Mouse (Mus musculus) liver, embryonic 14.5 days (tissue): ENCODE results near the gene Nfe2l1. TPM values are rescaled to one million over a fixed set of nuclear protein-coding genes. Genes with fewer than 3 reads are reported as not detected.
"Not testable (repeated sequence)": the region's sequence is repeated elsewhere in the genome, so short reads cannot be mapped to it uniquely, and the experiment has no call there.

Experiments used
- ATAC-seq: fragments of 200-750 bp; cut with Nextera tagmentation; 2 replicates; pipeline ENCODE4 v1.8.0; 2017; ENCODE audit warnings: moderate number of reproducible peaks, mild to moderate bottlenecking, moderate library complexity; ENCODE audit not compliant: insufficient read depth
- DNase-seq, 3 experiments: peaks; one replicate each; pipeline ENCODE4 v3.0.0-alpha.2; 2012 to 2013; ENCODE audit warnings: low read depth in 3 of 3, low spot score in 3 of 3
- H3K27ac ChIP-seq: fragments of 300-500 bp; sonication (generic); 2 replicates; pipeline ENCODE4 v1.5.1; 2014; ENCODE audit warnings: moderate library complexity, mild to moderate bottlenecking, control low read depth, inconsistent platforms
- H3K27me3 ChIP-seq: fragments of 300-500 bp; sonication (generic); 2 replicates; pipeline ENCODE4 v1.6.1; 2014; ENCODE audit warnings: mild to moderate bottlenecking, low read length, moderate library complexity; ENCODE audit not compliant: control insufficient read depth, insufficient read depth
- H3K36me3 ChIP-seq: fragments of 300-500 bp; sonication (generic); replicated peaks from 2 replicates; pipeline ENCODE4 v1.6.1; 2014; ENCODE audit warnings: low read depth; ENCODE audit not compliant: control insufficient read depth, insufficient read depth
- H3K4me1 ChIP-seq, 2 experiments: fragments of 200-500 bp in 1 of 2; fragments of 300-500 bp in 1 of 2; sonication (generic) in 1 of 2; replicated peaks; 2 replicates each; pipeline ENCODE4 v1.6.1; 2012 to 2014; ENCODE audit warnings: antibody characterized with exemption in 1 of 2, inconsistent platforms in 1 of 2, low read length in 1 of 2; ENCODE audit not compliant: control insufficient read depth in 2 of 2, insufficient read depth in 2 of 2
- H3K4me2 ChIP-seq: fragments of 300-500 bp; sonication (generic); 2 replicates; pipeline ENCODE4 v1.6.1; 2014; ENCODE audit warnings: low read depth, mild to moderate bottlenecking, control low read depth, moderate library complexity
- H3K4me3 ChIP-seq, 2 experiments: fragments of 200-500 bp in 1 of 2; fragments of 300-500 bp in 1 of 2; sonication (generic) in 1 of 2; 2 replicates each; pipeline ENCODE4 v1.5.1; 2012 to 2014; ENCODE audit warnings: low read depth in 2 of 2, low read length in 2 of 2, mild to moderate bottlenecking in 2 of 2, control low read depth in 1 of 2, inconsistent platforms in 1 of 2, moderate library complexity in 1 of 2; ENCODE audit not compliant: insufficient read depth in 1 of 2
- H3K9ac ChIP-seq: fragments of 300-500 bp; sonication (generic); replicated peaks from 2 replicates; pipeline ENCODE4 v1.6.1; 2014; ENCODE audit warnings: mild to moderate bottlenecking, control low read depth, moderate library complexity
- H3K9me3 ChIP-seq: fragments of 300-500 bp; sonication (generic); 2 replicates; pipeline ENCODE4 v1.6.1; 2016; ENCODE audit warnings: low read length, mixed read lengths; ENCODE audit not compliant: control insufficient read depth
- CTCF ChIP-seq: IDR thresholded peaks from 2 replicates; pipeline ENCODE4 v1.5.1; 2016; ENCODE audit warnings: antibody characterized with exemption, low read depth, control low read depth
- EP300 ChIP-seq: IDR thresholded peaks from 2 replicates; pipeline ENCODE4 v1.6.1; 2016; ENCODE audit warnings: antibody characterized with exemption, low read depth
- WGBS: fragments of 180-500 bp; shearing (Covaris S2); extraction: QIAGEN DNeasy Blood & Tissue Kit; methylation state at CpG from one replicate; pipeline ENCODE4 v1.1.7; 2014; ENCODE audit not compliant: insufficient replicate concordance; 5-methylcytosine and 5-hydroxymethylcytosine counted together
- polyA plus RNA-seq, 2 experiments: library from polyadenylated mRNA; depleted of rRNA in 1 of 2; stranded (reverse) in 1 of 2; unstranded in 1 of 2; fragments of >200 nt; fragmentation: Nextera tagmentation in 1 of 2; extraction: Ambion mirVana in 1 of 2; gene quantifications; 2 replicates each; pipeline versions ENCODE4 v1.2.1 to v1.2.3; 2012 to 2014

The Nfe2l1 gene
- polyA plus RNA-seq, 2 experiments, result 9.6 to 15.2 TPM

GRCm38 (mm10) chr11:96815895-96816294, 13.9 kb downstream of the Nfe2l1 start:
- no peak overlapping the region for H3K27ac ChIP-seq
- no peak overlapping the region for H3K4me3 ChIP-seq
- TF ChIP-seq CTCF (no peak), EP300 (no peak)
- peaks cover 41% of the 10 kb centered on the region for H3K36me3 ChIP-seq
- 83% methylated on average over 2 of the region's 2 CpGs for WGBS
- no peaks in the 10 kb centered on the region for H3K4me1 ChIP-seq
- no peak overlapping the region for H3K9ac ChIP-seq
- DNase-seq, result no peak
- no peaks in the 10 kb centered on the region for H3K9me3 ChIP-seq
- no peak for ATAC-seq
- H3K27me3 ChIP-seq, result no peaks in the 10 kb centered on the region
- no peak overlapping the region for H3K4me2 ChIP-seq

DNA sequence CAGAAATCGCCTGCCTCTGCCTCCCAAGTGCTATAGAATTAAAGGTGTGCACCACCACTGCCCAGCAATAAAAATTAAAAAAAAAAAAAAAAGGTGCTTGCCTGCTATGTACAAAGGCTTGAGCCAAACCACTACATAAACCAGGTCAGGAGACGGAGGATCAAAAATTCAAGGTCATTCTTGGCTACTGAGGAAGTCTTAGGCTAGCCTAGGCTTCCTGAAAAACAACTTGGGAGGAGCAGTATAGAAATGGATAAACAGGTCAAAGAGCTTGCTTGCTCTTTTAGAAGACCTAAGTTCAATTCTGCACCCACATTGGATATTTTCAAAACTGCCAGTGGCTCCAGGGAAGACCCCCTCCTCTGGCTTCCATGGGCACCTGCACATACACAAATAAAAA, 15.3 kb downstream of the Nfe2l1 start:
- TF ChIP-seq EP300 (no peak), CTCF (no peak)
- H3K4me1 ChIP-seq, result no peaks in the 10 kb centered on the region
- H3K9me3 ChIP-seq, result no peaks in the 10 kb centered on the region
- H3K9ac ChIP-seq, result no peak overlapping the region
- no peak overlapping the region for H3K27ac ChIP-seq
- no peaks in the 10 kb centered on the region for H3K27me3 ChIP-seq
- DNase-seq (no peak), ATAC-seq (no peak)
- no peak overlapping the region for H3K4me3 ChIP-seq
- H3K36me3 ChIP-seq, result peaks cover 34% of the 10 kb centered on the region
- no peak overlapping the region for H3K4me2 ChIP-seq
- WGBS, result 81% methylated on average over 2 of the region's 2 CpGs

GRCm38 (mm10) chr11:96813920-96814319, 15.8 kb downstream of the Nfe2l1 start:
- Histone ChIP-seq H3K27ac (no peak overlapping the region), H3K9me3 (no peaks in the 10 kb centered on the region), H3K4me2 (no peak overlapping the region), H3K9ac (no peak overlapping the region), H3K36me3 (peaks cover 29% of the 10 kb centered on the region), H3K27me3 (no peaks in the 10 kb centered on the region), H3K4me3 (no peak overlapping the region), H3K4me1 (no peaks in the 10 kb centered on the region)
- TF ChIP-seq CTCF (no peak), EP300 (no peak)
- DNase-seq, result no peak
- WGBS, result 85% methylated on average over 5 of the region's 5 CpGs
- no peak for ATAC-seq

GRCm38 (mm10) chr11:96813455-96813854, 16.3 kb downstream of the Nfe2l1 start:
- H3K9me3 ChIP-seq, result no peaks in the 10 kb centered on the region
- no peak for TF ChIP-seq CTCF
- TF ChIP-seq EP300, result no peak
- no peak overlapping the region for H3K9ac ChIP-seq
- DNase-seq (no peak), ATAC-seq (no peak)
- no peaks in the 10 kb centered on the region for H3K27me3 ChIP-seq
- H3K27ac ChIP-seq, result no peak overlapping the region
- no peaks in the 10 kb centered on the region for H3K4me1 ChIP-seq
- H3K4me2 ChIP-seq, result no peak overlapping the region
- WGBS, result 82% methylated on average over 4 of the region's 4 CpGs
- peaks cover 29% of the 10 kb centered on the region for H3K36me3 ChIP-seq
- no peak overlapping the region for H3K4me3 ChIP-seq

- H3K36me3 ChIP-seq, result peaks cover 34% of the 10 kb centered on the region
- not testable (repeated sequence) for ATAC-seq, H3K9me3 ChIP-seq, H3K4me1 ChIP-seq, DNase-seq, H3K4me2 ChIP-seq, H3K27me3 ChIP-seq, H3K9ac ChIP-seq, H3K27ac ChIP-seq, H3K4me3 ChIP-seq
- WGBS, result 72% methylated on average over 1 of the region's 1 CpGs
Measured at GRCm38 (mm10) chr11:96811188-96811587, 18.6 kb downstream of the Nfe2l1 start.
